Mouse (Mus musculus) spleen, postnatal 0 days (tissue): ENCODE measurements around the gene Prdm13. TPM values are rescaled to one million over a fixed set of nuclear protein-coding genes. Genes with fewer than 3 reads are reported as not detected.

ENCODE experiments used
- polyA plus RNA-seq: library from polyadenylated mRNA; unstranded; fragments of >200 nt; fragmentation: Nextera tagmentation; extraction: Ambion mirVana; gene quantifications from 2 replicates; pipeline ENCODE4 v1.2.1, GENCODE M21; 2015

Prdm13 gene
- polyA plus RNA-seq = not detected in 2 replicates

DNA sequence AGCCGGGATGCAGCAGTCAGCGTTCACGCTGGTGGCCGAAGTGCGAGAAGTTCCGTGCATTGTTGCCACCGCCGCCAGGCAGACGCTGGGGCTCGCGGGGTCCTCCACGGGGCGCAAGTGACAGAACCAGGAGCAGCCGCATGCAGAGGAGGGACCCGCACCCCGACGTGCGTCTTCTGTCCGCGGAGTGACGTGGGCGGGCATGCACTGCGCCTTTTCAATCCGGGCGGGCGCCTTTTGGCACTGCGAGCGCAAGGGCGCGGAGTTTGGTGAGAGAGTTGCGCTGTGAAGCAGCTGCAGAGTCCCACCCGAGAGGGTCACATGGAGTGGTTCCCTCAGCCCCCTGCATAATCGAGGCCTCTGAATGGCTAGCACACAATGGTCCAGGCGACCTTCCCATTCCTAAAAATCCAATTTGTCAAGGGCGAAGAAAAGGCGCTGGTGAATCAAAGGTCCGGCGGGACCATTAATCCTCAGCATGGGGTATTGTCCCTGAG, at the start of gene Prdm13:
Gene Prdm13, minus strand, starts transcription at position 369 of the 497 bp plus-strand sequence.

DNA sequence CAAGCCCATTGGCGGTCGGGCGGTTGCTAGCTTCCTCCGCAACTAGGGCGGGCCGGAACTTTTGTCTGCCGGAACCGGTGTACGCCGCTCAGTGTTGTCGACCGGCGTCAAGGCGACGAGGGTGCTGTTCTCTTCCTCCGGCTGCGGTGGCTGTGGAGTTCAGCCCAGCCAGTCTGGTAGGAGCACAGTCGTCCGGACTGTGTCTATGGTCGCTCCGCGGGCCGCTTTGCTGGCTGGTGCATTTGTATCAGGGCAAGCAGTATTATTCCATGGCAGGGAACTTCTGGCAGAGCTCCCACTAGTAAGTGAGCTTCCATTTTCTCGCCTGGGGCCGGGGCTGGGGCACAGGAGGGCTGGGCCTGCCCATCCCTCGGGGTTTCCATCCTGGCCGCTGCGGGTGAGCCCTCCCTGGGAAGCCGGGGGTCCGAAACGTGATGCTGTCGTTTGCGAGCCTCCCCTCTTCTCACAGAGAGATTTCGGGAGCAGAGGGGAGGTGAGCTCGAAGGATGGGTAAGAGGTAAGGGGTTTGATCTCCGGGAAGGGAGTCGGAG, 41.9 kb upstream of the Prdm13 start, which contains the start of gene Ccnc:
Gene Ccnc, plus strand, starts transcription at position 87 of the 551 bp plus-strand sequence.

Other genes starting within 250 kb of the Prdm13 start
- gene Ccnc, start 41.7 kb upstream of the Prdm13 start, polyA plus RNA-seq = 21.9 and 22.6 TPM in 2 replicates
- 11.2 TPM in 2 replicates for gene Usp45, start 81.2 kb upstream of the Prdm13 start, polyA plus RNA-seq
- gene Tstd3, start 81.2 kb upstream of the Prdm13 start, polyA plus RNA-seq = 16.3 and 19.2 TPM in 2 replicates
- 68.0 and 75.5 TPM in 2 replicates for gene Pnisr, start 161.6 kb upstream of the Prdm13 start, polyA plus RNA-seq
- gene Coq3, start 193.7 kb upstream of the Prdm13 start, polyA plus RNA-seq = 10.3 and 10.5 TPM in 2 replicates
- gene Faxc, start 245.4 kb upstream of the Prdm13 start, polyA plus RNA-seq = 0.07 and 0.38 TPM in 2 replicates